Mouse (Mus musculus) stomach, postnatal 0 days (tissue): ENCODE measurements around the gene Gm4981.

Experiments
- CTCF ChIP-seq: IDR thresholded peaks from 2 replicates; pipeline ENCODE4 v1.5.1; 2016; ENCODE audit warnings: antibody characterized with exemption, low read depth, mild to moderate bottlenecking, moderate library complexity
- EP300 ChIP-seq: optimal IDR thresholded peaks from 2 replicates; pipeline ENCODE3; 2016; ENCODE audit warnings: antibody characterized with exemption

DNA sequence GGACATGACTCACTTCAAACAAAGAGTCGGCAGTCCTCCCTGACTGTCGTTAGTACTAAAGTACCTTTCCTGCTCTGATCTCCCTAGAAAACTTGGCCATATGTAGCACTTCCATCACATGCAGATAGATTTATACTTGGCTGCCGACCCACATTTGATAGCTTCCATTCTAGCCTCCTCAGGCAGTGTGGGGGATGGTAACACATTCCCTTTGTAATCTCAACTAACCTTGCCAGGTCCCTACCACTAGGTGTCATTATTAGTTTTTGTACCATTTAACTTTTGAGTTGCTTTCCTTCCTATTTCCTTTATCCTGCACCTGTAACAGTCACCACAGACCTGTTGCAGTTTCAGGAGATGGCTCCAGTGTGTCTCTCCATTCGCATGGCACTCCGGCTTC, 22.0 kb upstream of the Gm4981 start:
- TF ChIP-seq CTCF, result peak; percentile 57
- no peak for TF ChIP-seq EP300
